Mouse (Mus musculus) kidney, postnatal 0 days (tissue): ENCODE results near the gene Anapc16. TPM values are rescaled to one million over a fixed set of nuclear protein-coding genes. Genes with fewer than 3 reads are reported as not detected.

Experiments used
- ATAC-seq: fragments of 200-750 bp; cut with Nextera tagmentation; replicated peaks from 2 replicates; pipeline ENCODE4 v1.8.0; 2017; ENCODE audit warnings: low read depth, moderate number of reproducible peaks, moderate TSS enrichment, moderate library complexity; ENCODE audit not compliant: low FRiP score
- DNase-seq: peaks from one replicate; pipeline ENCODE4 v3.0.0-alpha.2; 2016; ENCODE audit warnings: low spot score
- H3K27ac ChIP-seq: fragments of 300-500 bp; sonication (generic); 2 replicates; pipeline ENCODE4 v1.5.1; 2014; ENCODE audit warnings: mild to moderate bottlenecking
- H3K27me3 ChIP-seq: fragments of 300-500 bp; sonication (generic); 2 replicates; pipeline ENCODE4 v1.6.1; 2014; ENCODE audit warnings: low read length, mixed read lengths; ENCODE audit not compliant: insufficient read depth
- H3K36me3 ChIP-seq: fragments of 300-500 bp; sonication (generic); 2 replicates; pipeline ENCODE4 v1.6.1; 2014; ENCODE audit warnings: low read length, mixed read lengths; ENCODE audit not compliant: insufficient read depth
- H3K4me1 ChIP-seq: fragments of 300-500 bp; sonication (generic); replicated peaks from 2 replicates; pipeline ENCODE4 v1.6.1; 2014; ENCODE audit warnings: antibody characterized with exemption, low read length, mixed read lengths; ENCODE audit not compliant: insufficient read depth
- H3K4me2 ChIP-seq: fragments of 300-500 bp; sonication (generic); 2 replicates; pipeline ENCODE4 v1.6.1; 2014; ENCODE audit warnings: mild to moderate bottlenecking, low read length, moderate library complexity, mixed read lengths
- H3K4me3 ChIP-seq: fragments of 300-500 bp; sonication (generic); replicated peaks from 2 replicates; pipeline ENCODE4 v1.5.1; 2014; ENCODE audit warnings: low read depth, low read length
- H3K9ac ChIP-seq: fragments of 300-500 bp; sonication (generic); 2 replicates; pipeline ENCODE4 v1.6.1; 2014; ENCODE audit warnings: low read depth, low read length
- H3K9me3 ChIP-seq: fragments of 300-500 bp; sonication (generic); replicated peaks from 2 replicates; pipeline ENCODE4 v1.6.1; 2016; ENCODE audit warnings: low read length, inconsistent platforms, mixed read lengths
- CTCF ChIP-seq: IDR thresholded peaks from 2 replicates; pipeline ENCODE4 v1.5.1; 2016; ENCODE audit warnings: antibody characterized with exemption, low read depth, mild to moderate bottlenecking, moderate library complexity
- WGBS: fragments of 180-500 bp; shearing (Covaris S2); extraction: QIAGEN DNeasy Blood & Tissue Kit; methylation state at CpG from one replicate; pipeline ENCODE4 v1.1.7; 2014; 5-methylcytosine and 5-hydroxymethylcytosine counted together
- polyA plus RNA-seq: library from polyadenylated mRNA; unstranded; fragments of >200 nt; fragmentation: Nextera tagmentation; extraction: Ambion mirVana; gene quantifications from 2 replicates; pipeline ENCODE4 v1.2.1, GENCODE M21; 2015

Anapc16 gene
- polyA plus RNA-seq, 1 experiment from 2014 or later, result 106 TPM

DNA sequence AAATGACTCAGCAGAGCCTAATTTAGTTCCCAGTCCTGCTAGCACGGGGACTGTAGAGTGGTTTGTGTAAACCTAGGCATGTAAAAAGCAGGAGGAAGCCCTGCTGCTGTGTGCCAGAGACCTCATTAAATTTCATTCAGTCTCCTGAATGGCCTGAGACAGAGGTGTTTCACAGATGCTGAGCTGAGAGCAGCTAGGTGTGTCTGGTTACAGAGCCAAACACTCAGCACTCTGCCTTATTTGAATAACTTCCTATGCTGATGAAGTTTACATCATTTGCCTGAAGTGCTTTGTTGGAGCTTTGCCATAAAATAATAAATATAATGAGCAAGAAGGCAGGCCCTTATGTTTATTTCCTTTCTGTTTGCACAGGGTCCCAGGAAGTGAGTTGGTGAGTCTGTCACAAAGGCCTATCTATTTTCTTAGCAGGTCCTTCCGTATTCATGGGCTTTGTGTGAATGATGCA, 24.7 kb upstream of the Anapc16 start:
- peaks cover 8% of the 10 kb centered on the region; the same call in 1 of the 2 replicates for H3K4me1 ChIP-seq
- H3K9ac ChIP-seq, result no peak overlapping the region
- peak; percentile 27 for DNase-seq
- H3K4me3 ChIP-seq, result no peak overlapping the region
- no peaks in the 10 kb centered on the region for H3K36me3 ChIP-seq
- 40% methylated on average over 2 of the region's 2 CpGs for WGBS
- no peaks in the 10 kb centered on the region for H3K9me3 ChIP-seq
- peak overlapping the region; percentile 83; the same call in 1 of the 2 replicates for H3K27ac ChIP-seq
- TF ChIP-seq CTCF, result no peak
- ATAC-seq, result no peak
- no peaks in the 10 kb centered on the region for H3K27me3 ChIP-seq
- no peak overlapping the region for H3K4me2 ChIP-seq

DNA sequence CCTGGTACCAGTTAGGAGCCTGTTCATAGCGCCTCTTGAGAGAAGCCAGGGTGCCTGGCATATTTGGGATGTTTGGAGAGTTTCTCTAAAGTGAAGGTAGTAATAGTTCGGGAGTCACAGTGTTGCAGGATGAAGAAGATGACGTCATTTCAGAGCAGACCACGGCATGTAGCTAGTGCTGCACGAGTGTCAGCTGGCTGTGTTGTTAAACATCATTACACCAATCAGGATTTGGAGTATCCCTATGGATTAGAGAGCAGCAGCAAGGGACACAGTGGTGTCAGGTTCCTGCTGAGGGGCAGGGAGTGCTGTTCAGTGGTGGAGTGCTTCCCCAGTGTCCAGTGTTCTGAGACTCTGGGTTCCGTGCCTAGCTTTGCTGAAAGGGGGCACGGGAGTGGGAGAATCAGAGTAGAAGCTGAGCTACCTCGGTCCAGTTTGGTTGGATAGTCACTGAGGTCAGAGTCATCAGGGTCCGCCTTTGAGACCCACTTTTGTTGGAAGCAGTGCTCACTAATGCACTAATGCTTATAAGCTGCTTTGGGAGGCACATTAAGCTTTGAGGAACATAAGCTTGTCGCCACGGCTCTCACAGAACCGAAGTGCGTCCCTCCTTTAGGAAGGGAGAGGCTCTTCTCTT, 23.9 kb upstream of the Anapc16 start:
- H3K9ac ChIP-seq, result no peak overlapping the region
- H3K27me3 ChIP-seq, result no peaks in the 10 kb centered on the region
- 0 out of 2 replicates have a peak, but pooled peaks cover 5% of the 10 kb centered on the region for H3K36me3 ChIP-seq
- H3K4me2 ChIP-seq, result no peak overlapping the region
- no peak for ATAC-seq
- H3K27ac ChIP-seq, result 0 out of 2 replicates have a peak overlapping the region, but pooled peaks have one; percentile 19
- peak; percentile 9 for DNase-seq
- peaks cover under 1% of the 10 kb centered on the region; the same call in 1 of the 2 replicates for H3K4me1 ChIP-seq
- no peak overlapping the region for H3K4me3 ChIP-seq
- 44% methylated on average over 13 of the region's 13 CpGs for WGBS
- TF ChIP-seq CTCF, result no peak
- H3K9me3 ChIP-seq, result no peaks in the 10 kb centered on the region

DNA sequence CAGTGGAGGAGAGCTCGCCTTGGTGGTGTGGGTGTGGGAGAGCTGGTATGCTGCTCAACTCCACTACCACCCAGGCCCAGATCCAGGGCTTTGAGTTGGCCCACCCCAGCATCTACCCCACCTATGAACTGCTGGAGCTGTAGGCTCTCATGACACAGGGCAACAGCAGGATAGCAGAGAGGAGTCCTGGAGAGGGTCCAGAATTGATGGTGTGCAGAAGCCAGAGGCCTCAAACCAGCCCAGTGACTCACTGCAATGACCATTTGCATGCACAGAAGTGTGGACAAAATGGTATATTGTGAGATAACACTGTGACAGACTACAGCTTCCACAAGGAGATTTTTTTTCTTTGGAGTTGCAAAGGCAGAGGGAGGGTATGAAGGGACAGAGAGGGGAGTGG, 20.8 kb upstream of the Anapc16 start:
- no peak overlapping the region for H3K9ac ChIP-seq

DNA sequence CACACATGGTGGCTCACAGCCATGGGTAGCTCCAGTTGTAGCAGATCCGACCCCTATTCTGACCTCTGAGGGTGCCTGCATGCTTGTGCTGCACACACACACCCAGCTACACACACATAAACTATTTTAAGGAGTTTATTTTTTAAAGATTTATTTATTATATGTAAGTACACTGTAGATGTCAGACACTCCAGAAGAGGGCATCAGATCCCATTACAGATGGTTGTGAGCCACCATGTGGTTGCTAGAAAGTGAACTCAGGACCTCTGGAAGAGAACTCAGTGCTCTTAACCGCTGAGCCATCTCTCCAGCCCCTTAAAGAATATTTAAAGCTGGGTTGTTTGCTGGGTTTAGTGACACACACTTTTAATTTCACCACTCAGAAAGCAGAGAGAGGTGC, 16.4 kb upstream of the Anapc16 start:
- H3K36me3 ChIP-seq, result peaks cover 19% of the 10 kb centered on the region; the same call in 1 of the 2 replicates
- 77% methylated on average over 2 of the region's 2 CpGs for WGBS
- H3K27ac ChIP-seq, result no peak overlapping the region
- ATAC-seq (no peak), DNase-seq (no peak)
- H3K27me3 ChIP-seq, result no peaks in the 10 kb centered on the region
- no peak overlapping the region for H3K4me2 ChIP-seq
- no peaks in the 10 kb centered on the region for H3K9me3 ChIP-seq
- no peak overlapping the region for H3K4me3 ChIP-seq
- H3K4me1 ChIP-seq, result no peaks in the 10 kb centered on the region
- no peak overlapping the region for H3K9ac ChIP-seq
- peak; percentile 47 for TF ChIP-seq CTCF

More for the DNA sequence above, 20.8 kb upstream of the Anapc16 start:
- no peak for TF ChIP-seq CTCF
- no peaks in the 10 kb centered on the region for H3K27me3 ChIP-seq
- no peaks in the 10 kb centered on the region; the same call in 1 of the 2 replicates for H3K4me1 ChIP-seq
- H3K27ac ChIP-seq, result no peak overlapping the region
- 76% methylated on average over 1 of the region's 1 CpGs for WGBS
- no peak overlapping the region for H3K4me3 ChIP-seq
- H3K4me2 ChIP-seq, result no peak overlapping the region
- DNase-seq, result no peak
- ATAC-seq, result no peak
- H3K36me3 ChIP-seq, result 0 out of 2 replicates have a peak, but pooled peaks cover 5% of the 10 kb centered on the region
- H3K9me3 ChIP-seq, result no peaks in the 10 kb centered on the region

DNA sequence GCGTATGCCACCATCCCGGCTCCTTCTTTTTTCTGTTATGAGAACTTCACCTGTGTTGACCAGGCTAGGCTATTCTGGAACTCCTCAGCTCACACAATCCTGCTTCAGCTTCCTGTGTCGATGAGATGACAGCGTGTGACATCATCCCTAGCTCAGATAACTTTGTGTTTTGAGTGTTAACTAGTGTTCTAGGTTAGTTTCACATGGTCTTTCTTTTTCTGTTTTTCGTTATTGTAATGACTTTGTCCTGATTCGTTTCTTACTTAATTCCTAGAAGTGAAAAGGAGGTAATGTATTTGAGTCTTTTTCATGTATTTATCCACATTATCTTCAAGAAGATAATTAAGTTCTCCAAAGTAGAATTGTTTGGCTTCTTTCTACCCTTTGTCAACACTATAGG, 13.3 kb upstream of the Anapc16 start:
- no peak overlapping the region for H3K9ac ChIP-seq
- H3K4me2 ChIP-seq, result no peak overlapping the region
- 93% methylated on average over 6 of the region's 6 CpGs for WGBS
- no peak overlapping the region for H3K27ac ChIP-seq
- no peaks in the 10 kb centered on the region for H3K4me1 ChIP-seq
- no peak overlapping the region for H3K4me3 ChIP-seq
- no peaks in the 10 kb centered on the region for H3K9me3 ChIP-seq
- DNase-seq (no peak), ATAC-seq (no peak)
- no peaks in the 10 kb centered on the region for H3K27me3 ChIP-seq
- peaks cover 24% of the 10 kb centered on the region for H3K36me3 ChIP-seq
- TF ChIP-seq CTCF, result no peak

DNA sequence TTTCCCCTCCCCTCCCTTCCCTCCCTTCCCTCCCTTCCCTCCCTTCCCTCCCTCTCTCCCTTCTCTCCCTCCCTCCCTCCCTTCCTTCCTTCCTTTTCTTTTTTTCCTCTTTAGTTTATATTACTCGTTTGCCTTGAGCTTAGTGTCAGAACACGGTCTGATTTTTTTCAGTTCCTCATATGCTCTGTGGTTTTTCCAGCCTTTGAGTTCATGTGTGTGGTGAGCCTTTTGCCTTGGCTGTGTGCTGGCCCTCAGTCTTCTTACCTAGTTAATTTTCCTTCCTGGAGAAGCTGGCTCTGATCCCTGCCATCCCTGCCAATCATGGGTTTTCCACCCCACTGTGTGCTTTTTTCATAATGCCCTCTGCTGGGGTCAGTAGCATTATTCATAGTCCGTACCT, 6.2 kb upstream of the Anapc16 start:
- DNase-seq, result no peak
- Histone ChIP-seq H3K4me3 (no peak overlapping the region), H3K27ac (peak overlapping the region; percentile 50; the same call in 1 of the 2 replicates), H3K9ac (no peak overlapping the region), H3K4me1 (no peaks in the 10 kb centered on the region), H3K36me3 (peaks cover 14% of the 10 kb centered on the region), H3K27me3 (no peaks in the 10 kb centered on the region), H3K4me2 (no peak overlapping the region), H3K9me3 (no peaks in the 10 kb centered on the region)
- 74% methylated on average over 3 of the region's 3 CpGs for WGBS
- no peak for TF ChIP-seq CTCF
- ATAC-seq, result no peak

DNA sequence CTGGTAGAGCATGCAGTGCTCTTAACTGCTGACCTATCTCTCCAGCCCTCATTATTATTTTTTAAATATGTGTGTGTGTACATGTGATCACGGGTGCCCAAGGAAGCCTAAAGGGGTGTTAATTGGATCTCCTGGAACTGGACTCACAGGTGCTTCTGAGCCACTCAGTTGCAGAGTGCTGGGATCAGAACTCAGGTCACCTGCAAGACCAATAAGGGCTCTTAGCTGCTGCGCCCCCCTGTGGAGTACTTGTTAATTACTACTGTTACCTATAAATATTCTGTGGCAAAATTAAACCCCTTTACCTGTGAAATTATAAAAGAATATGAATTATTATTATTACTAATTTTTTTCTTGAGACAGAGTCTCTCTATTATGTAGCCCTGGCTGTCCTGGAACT, 2.3 kb upstream of the Anapc16 start:
- 62% methylated on average over 2 of the region's 2 CpGs for WGBS
- ATAC-seq (no peak), DNase-seq (no peak)
- no peaks in the 10 kb centered on the region for H3K27me3 ChIP-seq
- H3K4me1 ChIP-seq, result peaks cover 10% of the 10 kb centered on the region; the same call in 1 of the 2 replicates
- no peak overlapping the region for H3K4me3 ChIP-seq
- H3K4me2 ChIP-seq, result no peak overlapping the region
- no peak overlapping the region for H3K27ac ChIP-seq
- H3K36me3 ChIP-seq, result peaks cover 4% of the 10 kb centered on the region
- peak; percentile 50; the same call in 1 of the 2 replicates for TF ChIP-seq CTCF
- no peaks in the 10 kb centered on the region for H3K9me3 ChIP-seq
- no peak overlapping the region for H3K9ac ChIP-seq
